Mouse (Mus musculus) layer of hippocampus, postnatal 10 days (tissue): Measurements from ENCODE around the gene C4bp. TPM values are rescaled to one million over a fixed set of nuclear protein-coding genes. Genes with fewer than 3 reads are reported as not detected.

Experiments
- total RNA-seq, 2 experiments: library from RNA; stranded (reverse); gene quantifications; 2 replicates each; pipeline ENCODE4 v1.2.3; 2021

Gene C4bp
- total RNA-seq, 2 experiments from 2014 or later = 1.1 to 1.2 TPM

Other genes starting within 250 kb of the C4bp start
- gene Cd55b, start 238.6 kb downstream of the C4bp start, total RNA-seq = under 1 TPM in 1 of 2 experiments, not detected in 1; 0.74 TPM
- 1 to 10 TPM; 8.6 to 9.7 TPM for gene Cd55, start 198.9 kb downstream of the C4bp start, total RNA-seq
- gene Zp3r, start 32.0 kb downstream of the C4bp start, total RNA-seq = not detected
- gene Gm29427, start 54.2 kb upstream of the C4bp start, total RNA-seq = not detected
- gene Yod1, start 55.7 kb upstream of the C4bp start, total RNA-seq = 10 to 100 TPM; 10.6 to 10.7 TPM
- 10 to 100 TPM; 49.8 to 51.9 TPM for gene Pfkfb2, start 67.6 kb upstream of the C4bp start, total RNA-seq
- under 1 TPM; 0.91 to 0.98 TPM for gene AA986860, start 70.3 kb upstream of the C4bp start, total RNA-seq
- not detected for gene Fcamr, start 139.3 kb upstream of the C4bp start, total RNA-seq
- gene Pigr, start 165.1 kb upstream of the C4bp start, total RNA-seq = not detected
- not detected for gene Fcmr, start 204.0 kb upstream of the C4bp start, total RNA-seq
- not detected for gene Il24, start 225.8 kb upstream of the C4bp start, total RNA-seq
- not detected for gene Il20, start 249.8 kb upstream of the C4bp start, total RNA-seq